Mouse (Mus musculus) myocyte (in vitro differentiated cells): ENCODE results near the gene Zfp811.

Experiments used
- CEBPB ChIP-seq: IDR thresholded peaks from 2 replicates; pipeline ENCODE4 v1.6.1; 2011; ENCODE audit warnings: mild to moderate bottlenecking, moderate library complexity; ENCODE audit not compliant: poor library complexity, insufficient read depth, severe bottlenecking
- E2F4 ChIP-seq: IDR thresholded peaks from one replicate; pipeline ENCODE4 v1.6.1; 2011; ENCODE audit warnings: mild to moderate bottlenecking, control low read depth, moderate library complexity; ENCODE audit not compliant: insufficient read depth
- MAX ChIP-seq: IDR thresholded peaks from one replicate; pipeline ENCODE4 v1.6.1; 2011; ENCODE audit warnings: low read depth, mild to moderate bottlenecking, control low read depth
- MYOG ChIP-seq, 3 experiments: IDR thresholded peaks; one replicate each; pipeline ENCODE4 v1.6.1; 2011; ENCODE audit warnings: control low read depth in 2 of 3, low read depth in 2 of 3, mild to moderate bottlenecking in 2 of 3; ENCODE audit not compliant: insufficient read length in 2 of 3, control insufficient read depth in 1 of 3, insufficient read depth in 1 of 3
- POLR2A ChIP-seq: IDR thresholded peaks from one replicate; pipeline ENCODE4 v1.6.1; 2011; ENCODE audit warnings: low read depth, mild to moderate bottlenecking, control low read depth, moderate library complexity; ENCODE audit not compliant: insufficient read length
- POLR2AphosphoS2 ChIP-seq: IDR thresholded peaks from one replicate; pipeline ENCODE4 v1.6.1; 2011; ENCODE audit warnings: low read depth, control low read depth; ENCODE audit not compliant: insufficient read length
- REST ChIP-seq: IDR thresholded peaks from one replicate; pipeline ENCODE4 v1.6.1; 2011; ENCODE audit warnings: mild to moderate bottlenecking, control low read depth, moderate library complexity; ENCODE audit not compliant: insufficient read depth, insufficient read length
- SRF ChIP-seq: IDR thresholded peaks from one replicate; pipeline ENCODE4 v1.6.1; 2011; ENCODE audit warnings: low read depth; ENCODE audit not compliant: control insufficient read depth, insufficient read length
- TCF12 ChIP-seq: IDR thresholded peaks from one replicate; pipeline ENCODE4 v1.6.1; 2011; ENCODE audit warnings: mild to moderate bottlenecking, control low read depth; ENCODE audit not compliant: poor library complexity, insufficient read depth, severe bottlenecking
- TCF3 ChIP-seq: IDR thresholded peaks from one replicate; pipeline ENCODE4 v1.6.1; 2011; ENCODE audit warnings: low read depth, control low read depth; ENCODE audit not compliant: insufficient read length
- USF1 ChIP-seq: IDR thresholded peaks from one replicate; pipeline ENCODE4 v1.6.1; 2011; ENCODE audit warnings: low read depth, mild to moderate bottlenecking, control low read depth, moderate library complexity

DNA sequence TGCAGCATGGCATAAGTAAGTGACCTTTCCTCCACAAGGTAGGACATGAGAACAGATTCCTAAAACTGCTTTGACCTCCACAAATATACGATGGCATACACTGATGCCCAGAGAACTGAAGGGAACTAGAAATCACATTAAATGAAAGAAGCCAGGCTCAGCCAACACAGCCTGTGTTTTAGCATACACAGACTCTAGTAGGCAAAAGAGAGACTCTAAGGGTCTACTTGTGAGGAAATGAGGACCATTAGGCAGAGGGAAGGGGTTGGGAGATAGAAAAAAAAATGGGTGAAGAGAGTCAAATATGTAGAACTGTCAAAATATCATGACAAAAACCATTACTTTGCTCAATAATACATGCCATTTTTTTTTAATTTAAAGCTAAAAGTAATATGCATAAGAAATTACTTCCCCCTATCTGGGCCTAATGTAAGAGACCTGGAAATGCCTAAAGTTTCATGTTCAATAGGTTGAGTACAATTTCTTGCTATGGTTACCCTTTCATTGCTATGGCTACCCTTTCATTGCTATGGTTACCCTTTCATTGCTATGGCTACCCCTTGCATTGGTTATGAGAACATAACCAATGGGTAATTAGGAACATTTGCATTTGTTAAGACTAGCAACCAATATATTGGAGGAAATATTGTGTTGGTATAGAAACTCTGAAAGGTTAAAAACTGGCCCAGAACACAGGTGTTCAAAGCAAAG lies 6.5 kb upstream of the Zfp811 start:
- no peak for TF ChIP-seq POLR2A
- TF ChIP-seq TCF12, result no peak
- TF ChIP-seq POLR2AphosphoS2, result no peak
- TF ChIP-seq SRF, result no peak
- TF ChIP-seq E2F4, result no peak
- TF ChIP-seq CEBPB, result no peak
- no peak for TF ChIP-seq MYOG (IDR thresholded peaks at IDR 0.05; ENCODE audit: control insufficient read depth in 1 of 3, insufficient read depth in 1 of 3, insufficient read length in 2 of 3, low read depth in 2 of 3)
- TF ChIP-seq USF1, result no peak
- no peak for TF ChIP-seq TCF3
- TF ChIP-seq REST, result no peak
- no peak for TF ChIP-seq MAX
